ENCODE assay signal across 8 mouse cellular contexts in genomic region chr9:107569270-107569669, GRCm38 (mm10). TPM values are rescaled to one million over a fixed set of nuclear protein-coding genes. Genes with fewer than 3 reads are reported as not detected.
A peak's percentile ranks its signal among the peaks of the same experiment; 100 is the strongest.
DNase-seq lines count a peak whose midpoint lies in the region; ATAC-seq lines count a peak whose summit lies in the region.

No protein-coding gene starts in this region.

- WGBS in kidney, embryonic 14.5 days = 0% methylated on average over 23 of the region's 23 CpGs
- WGBS in hindbrain, embryonic 16.5 days = 0% methylated on average over 23 of the region's 23 CpGs
- 1% methylated on average over 22 of the region's 23 CpGs for WGBS in midbrain, embryonic 15.5 days

- peak overlapping the region; percentile 77 for H3K27ac ChIP-seq in kidney, embryonic 14.5 days (ENCODE audit: low read depth, low read length)
- H3K27ac ChIP-seq in brown adipose tissue, adult 24 weeks (replicated peaks; ENCODE audit: low read depth, low read length) = peak overlapping the region; percentile 99
- peak overlapping the region; percentile 85 for H3K27ac ChIP-seq in hindbrain, embryonic 16.5 days (ENCODE audit: low read depth, low read length)
- H3K27ac ChIP-seq in midbrain, embryonic 15.5 days = peak overlapping the region; percentile 89

- H3K36me3 ChIP-seq in kidney, embryonic 14.5 days (ENCODE audit: control insufficient read depth, insufficient read depth, low read length) = peaks cover 46% of the 10 kb centered on the region
- H3K36me3 ChIP-seq in hindbrain, embryonic 16.5 days (ENCODE audit: control insufficient read depth, insufficient read depth, low read length) = peaks cover 20% of the 10 kb centered on the region
- H3K36me3 ChIP-seq in midbrain, embryonic 15.5 days (replicated peaks) = peaks cover 33% of the 10 kb centered on the region

- H3K4me2 ChIP-seq in kidney, embryonic 14.5 days (replicated peaks; ENCODE audit: low read depth, low read length) = peak overlapping the region; percentile 83
- H3K4me2 ChIP-seq in hindbrain, embryonic 16.5 days (ENCODE audit: low read length) = peak overlapping the region; percentile 73
- peak overlapping the region; percentile 84 for H3K4me2 ChIP-seq in midbrain, embryonic 15.5 days

- intact Hi-C loops in gastrocnemius, postnatal 36 days (cut with DNase I) = no loop called here

- DNase-seq in kidney, postnatal 14 days = no peak
- DNase-seq in thymus, postnatal 4 days = no peak
- DNase-seq in natural killer cell, adult 2 months (ENCODE audit: low spot score in 2 of 2) = no peak
- no peak for DNase-seq in gastrocnemius, postnatal 36 days

- no peaks in the 10 kb centered on the region for H3K27me3 ChIP-seq in kidney, embryonic 14.5 days (ENCODE audit: control insufficient read depth, insufficient read depth, low read length)
- no peaks in the 10 kb centered on the region for H3K27me3 ChIP-seq in hindbrain, embryonic 16.5 days (replicated peaks; ENCODE audit: control insufficient read depth, insufficient read depth, low read length)
- no peaks in the 10 kb centered on the region for H3K27me3 ChIP-seq in midbrain, embryonic 15.5 days (replicated peaks)

- no peaks in the 10 kb centered on the region for H3K9me3 ChIP-seq in kidney, embryonic 14.5 days (ENCODE audit: control insufficient read depth, low read length)
- no peaks in the 10 kb centered on the region for H3K9me3 ChIP-seq in hindbrain, embryonic 16.5 days (ENCODE audit: control insufficient read depth, low read length)
- no peaks in the 10 kb centered on the region for H3K9me3 ChIP-seq in midbrain, embryonic 15.5 days

- ATAC-seq in kidney, embryonic 14.5 days (ENCODE audit: low FRiP score, low TSS enrichment) = peak; percentile 28
- ATAC-seq in hindbrain, embryonic 16.5 days = peak; percentile 22; the same call in 1 of the 2 replicates
- peak; percentile 29; the same call in 1 of the 2 replicates for ATAC-seq in midbrain, embryonic 15.5 days (replicated peaks)

- peak overlapping the region; percentile 78 for H3K9ac ChIP-seq in kidney, embryonic 14.5 days (ENCODE audit: low read depth, low read length)
- peak overlapping the region; percentile 73 for H3K9ac ChIP-seq in hindbrain, embryonic 16.5 days (ENCODE audit: low read depth, low read length)
- H3K9ac ChIP-seq in midbrain, embryonic 15.5 days = peak overlapping the region; percentile 88

- H3K4me3 ChIP-seq in kidney, embryonic 14.5 days (ENCODE audit: low read length) = peak overlapping the region; percentile 67
- peak overlapping the region; percentile 87 for H3K4me3 ChIP-seq in brown adipose tissue, adult 24 weeks (ENCODE audit: insufficient read depth, low read depth, low read length)
- peak overlapping the region; percentile 58 for H3K4me3 ChIP-seq in hindbrain, embryonic 16.5 days (ENCODE audit: low read length)
- peak overlapping the region; percentile 94 for H3K4me3 ChIP-seq in midbrain, embryonic 15.5 days

- H3K4me1 ChIP-seq in kidney, embryonic 14.5 days (ENCODE audit: control insufficient read depth, insufficient read depth, low read length) = peaks cover 24% of the 10 kb centered on the region
- peaks cover 34% of the 10 kb centered on the region for H3K4me1 ChIP-seq in brown adipose tissue, adult 24 weeks (ENCODE audit: control insufficient read depth, insufficient read depth, insufficient read length, low read length)
- H3K4me1 ChIP-seq in hindbrain, embryonic 16.5 days (ENCODE audit: control insufficient read depth, insufficient read depth, low read depth, low read length) = peaks cover 33% of the 10 kb centered on the region
- H3K4me1 ChIP-seq in midbrain, embryonic 15.5 days = peaks cover 51% of the 10 kb centered on the region

RNA-seq across cellular contexts. Expression of gene Hyal2, which starts 1.5 kb away (rescaled TPM):
- 135 and 136 TPM in 2 replicates for polyA plus RNA-seq in kidney, embryonic 14.5 days (2014; fragmentation: Nextera tagmentation; extraction: Ambion mirVana)
- polyA plus RNA-seq in brown adipose tissue, adult 24 weeks (2012; ENCODE audit: insufficient read depth, insufficient read length, missing spikeins) = 14.1 and 14.2 TPM in 2 replicates
- 60.1 and 68.5 TPM in 2 replicates for polyA plus RNA-seq in hindbrain, embryonic 16.5 days (2015; fragmentation: Nextera tagmentation; extraction: Ambion mirVana)
- polyA plus RNA-seq in midbrain, embryonic 15.5 days (2015; fragmentation: Nextera tagmentation; extraction: Ambion mirVana) = 82.9 and 88.7 TPM in 2 replicates
- 10 to 100 TPM; 12.0 to 16.5 TPM for total RNA-seq in gastrocnemius, postnatal 36 days (2021)

RNA-seq across cellular contexts. Expression of gene Tusc2, which starts 6.2 kb away (rescaled TPM):
- 39.0 and 45.9 TPM in 2 replicates for polyA plus RNA-seq in kidney, embryonic 14.5 days (2014; fragmentation: Nextera tagmentation; extraction: Ambion mirVana)
- polyA plus RNA-seq in brown adipose tissue, adult 24 weeks (2012; ENCODE audit: insufficient read depth, insufficient read length, missing spikeins) = 31.2 and 49.0 TPM in 2 replicates
- polyA plus RNA-seq in hindbrain, embryonic 16.5 days (2015; fragmentation: Nextera tagmentation; extraction: Ambion mirVana) = 125 and 134 TPM in 2 replicates
- polyA plus RNA-seq in midbrain, embryonic 15.5 days (2015; fragmentation: Nextera tagmentation; extraction: Ambion mirVana) = 123 and 125 TPM in 2 replicates
- total RNA-seq in gastrocnemius, postnatal 36 days (2021) = 10 to 100 TPM; 28.7 to 35.1 TPM

RNA-seq across cellular contexts. Expression of gene Hyal1, which starts 7.5 kb away (rescaled TPM):
- polyA plus RNA-seq in kidney, embryonic 14.5 days (2014; fragmentation: Nextera tagmentation; extraction: Ambion mirVana) = 6.8 and 7.3 TPM in 2 replicates
- polyA plus RNA-seq in brown adipose tissue, adult 24 weeks (2012; ENCODE audit: insufficient read depth, insufficient read length, missing spikeins) = 25.2 and 46.4 TPM in 2 replicates
- 6.4 and 8.3 TPM in 2 replicates for polyA plus RNA-seq in hindbrain, embryonic 16.5 days (2015; fragmentation: Nextera tagmentation; extraction: Ambion mirVana)
- 7.9 and 9.5 TPM in 2 replicates for polyA plus RNA-seq in midbrain, embryonic 15.5 days (2015; fragmentation: Nextera tagmentation; extraction: Ambion mirVana)
- 1 to 10 TPM; 2.5 to 2.8 TPM for total RNA-seq in gastrocnemius, postnatal 36 days (2021)

RNA-seq across cellular contexts. Expression of gene Naa80, which starts 9.4 kb away (rescaled TPM):
- 16.0 and 18.4 TPM in 2 replicates for polyA plus RNA-seq in kidney, embryonic 14.5 days (2014; fragmentation: Nextera tagmentation; extraction: Ambion mirVana)
- 25.9 and 31.3 TPM in 2 replicates for polyA plus RNA-seq in brown adipose tissue, adult 24 weeks (2012; ENCODE audit: insufficient read depth, insufficient read length, missing spikeins)
- 17.1 and 22.7 TPM in 2 replicates for polyA plus RNA-seq in hindbrain, embryonic 16.5 days (2015; fragmentation: Nextera tagmentation; extraction: Ambion mirVana)
- 21.4 and 23.1 TPM in 2 replicates for polyA plus RNA-seq in midbrain, embryonic 15.5 days (2015; fragmentation: Nextera tagmentation; extraction: Ambion mirVana)
- 10 to 100 TPM; 11.2 to 14.4 TPM for total RNA-seq in gastrocnemius, postnatal 36 days (2021)

RNA-seq across cellular contexts. Expression of gene Hyal3, which starts 11.3 kb away (rescaled TPM):
- 0.84 and 1.5 TPM in 2 replicates for polyA plus RNA-seq in kidney, embryonic 14.5 days (2014; fragmentation: Nextera tagmentation; extraction: Ambion mirVana)
- polyA plus RNA-seq in brown adipose tissue, adult 24 weeks (2012; ENCODE audit: insufficient read depth, insufficient read length, missing spikeins) = 0.63 TPM in 1 of 2 replicates, not detected in the other
- polyA plus RNA-seq in hindbrain, embryonic 16.5 days (2015; fragmentation: Nextera tagmentation; extraction: Ambion mirVana) = 2.7 and 2.9 TPM in 2 replicates
- polyA plus RNA-seq in midbrain, embryonic 15.5 days (2015; fragmentation: Nextera tagmentation; extraction: Ambion mirVana) = 1.8 TPM in 2 replicates
- total RNA-seq in gastrocnemius, postnatal 36 days (2021) = under 1 TPM; 0.23 to 0.27 TPM
